Mouse (Mus musculus): Measurements from ENCODE around the gene Ift46.

Ift46 gene

DNA sequence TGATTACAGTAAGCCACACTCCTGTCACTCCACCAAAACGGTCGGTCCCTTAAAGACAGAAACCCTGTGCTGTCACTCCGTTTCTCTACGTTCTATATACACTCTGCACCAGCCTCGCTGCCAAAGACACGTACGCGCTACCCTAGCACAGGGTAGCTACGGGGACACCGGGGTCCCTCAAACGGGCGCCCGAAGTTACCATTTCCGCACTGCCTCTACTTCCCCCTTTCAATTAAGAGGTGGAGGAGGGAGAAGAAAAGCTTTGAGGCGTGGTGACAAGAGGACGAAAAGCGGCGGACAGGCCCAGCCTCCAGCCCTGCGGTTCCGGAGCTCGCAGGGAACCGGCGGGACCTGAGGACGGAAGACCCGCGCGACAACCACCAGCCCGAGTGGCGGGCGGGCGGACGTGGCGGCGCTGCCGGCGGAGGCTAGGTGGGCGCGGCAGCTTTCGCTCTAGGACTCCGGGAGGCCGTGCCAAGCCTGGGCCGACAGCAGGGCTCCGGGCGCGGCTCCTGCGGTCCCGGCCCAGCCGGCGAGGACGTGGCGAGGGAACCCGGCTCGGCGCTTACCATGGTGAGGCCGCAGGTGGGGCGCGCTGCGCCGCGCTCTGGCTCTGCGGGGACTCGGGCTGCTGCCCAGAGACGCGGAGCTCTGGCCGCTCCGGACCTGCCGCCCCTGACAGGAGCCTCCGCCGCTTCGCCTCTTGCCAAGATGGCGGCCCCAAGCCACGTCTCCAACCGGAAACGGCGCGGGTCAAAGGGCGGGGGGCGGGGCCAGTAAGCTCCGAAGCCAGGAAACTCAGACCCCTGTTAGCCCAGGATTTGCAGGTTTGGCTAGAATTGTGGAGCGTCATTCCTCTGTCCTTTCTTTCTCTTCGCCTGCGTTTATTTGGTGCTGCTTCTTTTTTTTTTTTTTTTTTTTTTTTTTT lies at the start of gene Ift46, which contains the start of gene Arcn1:
TSS of gene Ift46 (plus strand) at position 808 of the 928 bp plus-strand sequence.
TSS of gene Arcn1 (minus strand) at position 745 of the 928 bp plus-strand sequence.
- in situ Hi-C loops (cut with MboI, MseI) = no loop called here

DNA sequence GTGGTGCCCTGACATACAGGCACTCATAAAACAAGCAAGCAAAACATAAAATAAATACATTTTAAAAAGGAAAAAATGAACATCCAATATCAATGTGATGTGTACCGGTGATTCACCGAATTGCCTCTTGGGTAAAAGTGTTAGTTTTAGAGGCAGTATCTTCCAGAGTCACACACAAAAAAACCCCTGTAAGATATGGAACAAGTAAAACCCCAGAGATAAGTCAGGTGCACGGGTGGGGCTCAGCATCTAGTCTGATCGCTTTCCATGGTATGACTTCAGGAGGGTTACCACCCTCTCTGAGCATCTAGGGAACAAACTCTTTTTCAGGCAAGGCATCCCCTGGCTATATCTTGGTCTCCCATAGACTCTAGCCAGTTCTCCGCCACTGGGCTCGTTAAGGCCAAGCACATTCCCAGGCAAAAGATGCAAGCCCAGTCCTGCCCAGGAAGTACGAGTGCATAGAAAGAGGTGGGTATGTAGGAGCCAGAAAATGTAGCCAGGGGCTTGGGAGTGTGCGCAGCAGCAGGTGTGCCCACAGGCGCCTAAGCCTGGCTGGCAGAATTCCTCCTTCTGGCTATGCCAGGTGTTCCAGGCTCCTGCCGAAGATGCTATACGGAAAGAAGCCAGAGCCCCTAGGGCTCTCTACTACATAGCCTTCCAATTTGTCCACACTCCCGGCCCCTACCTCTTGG lies 48.6 kb upstream of the Ift46 start:
- in situ Hi-C loops (cut with MboI, MseI) = loop anchor here in 1 of 2 experiments (10.0 kb wide), 1 partner anchor 426 kb away; no protein-coding TSS in a partner anchor

DNA sequence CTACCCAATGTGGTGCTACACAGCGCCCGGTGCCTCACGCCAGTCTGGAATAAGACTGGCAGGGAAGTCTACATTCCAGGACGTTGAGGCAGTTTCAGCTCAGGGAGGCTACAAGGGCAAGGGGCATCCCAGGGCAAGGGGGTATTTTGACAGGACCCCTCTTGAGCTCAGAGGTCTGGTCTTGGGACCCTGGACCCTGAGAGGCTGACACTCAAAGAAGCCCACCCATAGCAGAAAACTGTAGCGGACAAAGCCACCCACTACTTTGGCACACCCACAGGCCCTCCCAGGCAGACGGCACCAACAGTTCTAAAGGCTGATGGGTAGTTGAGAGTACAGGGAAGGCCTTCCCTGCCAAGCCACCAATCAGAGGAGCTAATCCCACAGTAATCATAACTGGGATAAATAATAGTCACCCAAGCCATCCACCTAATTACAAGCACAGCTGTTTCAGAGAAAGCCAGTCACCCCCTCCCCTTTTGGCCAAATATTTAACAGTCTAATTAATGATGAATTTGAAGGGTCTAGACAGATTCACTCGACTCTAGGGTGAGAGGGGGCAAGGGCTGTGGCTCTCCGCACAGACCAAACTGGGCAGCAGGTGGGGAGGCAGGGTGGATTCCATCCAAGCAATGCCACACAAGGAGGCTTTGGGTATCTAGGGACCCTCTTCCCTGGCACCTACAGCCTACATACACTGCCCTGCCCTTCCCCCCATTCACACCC lies 47.9 kb upstream of the Ift46 start:
- in situ Hi-C loops (cut with MboI, MseI) = loop anchor here in 1 of 2 experiments (10.0 kb wide), 1 partner anchor 425 kb away; no protein-coding TSS in a partner anchor

DNA sequence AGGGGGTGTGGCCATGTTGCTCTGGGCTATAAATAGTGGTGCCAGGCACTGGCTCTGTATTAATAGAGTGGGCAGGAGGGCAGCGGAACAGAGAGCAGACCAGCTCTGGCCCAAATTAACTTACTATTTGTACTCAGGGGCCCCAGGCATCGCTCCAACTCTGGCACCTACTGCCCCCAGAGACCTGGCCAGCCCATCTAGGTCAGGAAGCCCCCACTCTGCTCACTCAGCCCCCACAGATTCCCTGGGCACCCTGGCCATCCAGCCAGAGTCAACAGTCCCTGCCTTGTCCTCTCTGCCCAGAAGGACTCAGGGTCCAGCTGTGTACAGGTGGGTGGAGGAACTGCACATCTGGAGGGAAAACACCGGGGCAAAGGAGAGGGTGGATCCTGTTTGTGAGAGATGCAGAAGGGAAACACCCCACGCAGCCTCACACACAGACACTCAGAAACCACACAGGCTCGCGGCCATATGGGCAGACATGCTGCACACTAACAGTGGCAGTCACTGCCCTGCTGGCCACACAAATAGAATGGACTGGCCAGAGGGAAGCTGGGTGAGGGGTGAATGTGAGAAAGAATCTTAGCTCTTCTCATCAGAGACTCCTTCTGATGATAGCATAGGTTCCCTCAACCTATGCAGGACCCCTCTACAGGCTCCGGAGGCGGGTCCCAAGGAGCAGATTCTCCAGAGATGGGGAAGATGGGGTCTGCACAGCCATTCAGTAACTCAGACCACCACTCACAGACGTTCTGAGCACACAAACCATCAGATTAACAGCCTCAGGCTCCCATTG lies 47.2 kb upstream of the Ift46 start:
- in situ Hi-C loops (cut with MboI, MseI) = no loop called here

DNA sequence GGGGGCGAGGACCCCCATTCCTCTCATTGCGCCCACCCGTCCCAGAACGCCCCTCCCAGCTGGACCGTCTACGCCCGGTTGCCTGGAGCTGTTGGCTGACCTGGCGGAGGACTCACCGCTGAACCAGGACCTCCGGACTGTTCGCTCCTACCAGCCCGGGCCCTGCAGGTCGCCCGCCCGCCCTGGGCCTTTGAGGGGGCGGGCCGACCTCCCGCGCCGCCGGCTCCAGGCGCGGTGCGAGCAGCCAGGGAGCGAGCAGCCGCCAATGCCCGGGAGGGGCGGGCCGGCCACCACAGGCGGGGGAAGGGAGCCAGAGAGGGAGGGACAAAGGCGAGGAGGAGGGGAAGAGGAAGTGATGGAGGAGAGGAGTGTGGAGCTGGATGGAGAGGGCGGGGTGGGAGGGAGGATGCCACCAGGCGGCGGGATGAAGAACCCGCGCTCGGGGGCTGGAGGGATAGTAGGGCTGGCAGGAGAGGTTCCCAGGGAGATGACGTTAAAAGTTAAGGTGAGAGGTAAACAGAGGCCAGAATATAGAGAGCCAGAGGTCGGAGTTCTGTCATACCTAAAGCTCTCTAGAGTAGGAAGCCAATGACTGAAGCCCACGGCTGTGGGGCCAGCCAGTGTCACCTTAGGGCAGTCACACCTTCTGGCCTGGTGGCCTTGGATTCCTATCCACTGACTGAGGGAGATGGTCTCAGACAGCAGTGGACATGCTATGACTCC lies 46.4 kb upstream of the Ift46 start:
- in situ Hi-C loops (cut with MboI, MseI) = no loop called here

DNA sequence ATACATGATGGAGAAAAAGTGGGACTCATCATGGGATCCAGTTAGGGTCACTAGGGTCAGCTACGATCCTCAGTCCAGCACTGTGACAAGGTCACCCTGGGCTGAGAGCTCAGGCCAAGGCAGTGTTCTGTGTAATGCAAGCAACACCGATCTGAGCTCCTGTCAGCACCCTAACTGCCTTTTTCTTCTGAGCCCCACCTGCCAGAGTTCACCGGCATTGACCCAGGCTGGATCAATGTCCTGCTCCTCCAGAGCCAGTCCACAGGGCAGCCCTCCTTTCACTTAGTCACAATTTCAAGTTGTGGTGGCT lies 45.9 kb upstream of the Ift46 start:
- in situ Hi-C loops (cut with MboI, MseI) = no loop called here

DNA sequence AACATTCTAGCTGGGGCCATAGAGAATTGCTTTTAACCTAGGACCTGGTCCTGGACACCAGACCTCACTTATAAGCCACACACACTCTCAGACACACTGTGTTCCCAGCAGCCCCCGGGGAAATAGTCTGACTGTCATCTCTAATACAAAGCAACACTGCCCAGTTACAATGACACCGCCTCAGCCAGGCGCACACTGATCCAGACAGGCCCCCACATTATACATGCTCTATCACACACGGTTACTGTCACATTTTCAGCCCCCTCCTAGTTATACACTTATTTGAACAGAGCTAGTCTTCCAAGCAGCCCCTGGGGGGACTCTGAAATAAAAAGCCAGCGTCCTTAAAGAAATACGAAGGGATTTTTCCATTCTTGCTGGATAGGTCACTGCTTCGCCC lies 45.1 kb upstream of the Ift46 start:
- in situ Hi-C loops (cut with MboI, MseI) = no loop called here

DNA sequence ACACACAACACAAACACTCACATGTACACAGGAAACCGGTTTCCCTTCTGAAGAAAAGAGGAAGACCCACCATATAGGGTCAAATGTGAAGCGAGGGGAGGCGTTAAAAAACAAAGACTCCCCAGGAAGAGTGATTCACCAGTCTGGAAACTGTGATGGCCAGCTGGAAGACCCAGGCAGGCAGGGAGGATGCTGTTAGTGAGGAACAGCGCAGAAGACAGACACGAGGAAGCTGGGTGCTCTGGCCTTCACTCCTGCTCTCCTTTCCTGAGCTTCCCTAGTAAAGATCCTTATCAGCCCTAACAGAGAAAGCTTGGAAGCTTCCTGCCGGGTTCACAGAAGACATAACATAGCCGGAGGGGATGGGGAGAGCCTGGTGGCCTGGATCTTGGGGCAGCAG lies 44.7 kb upstream of the Ift46 start:
- in situ Hi-C loops (cut with MboI, MseI) = no loop called here

DNA sequence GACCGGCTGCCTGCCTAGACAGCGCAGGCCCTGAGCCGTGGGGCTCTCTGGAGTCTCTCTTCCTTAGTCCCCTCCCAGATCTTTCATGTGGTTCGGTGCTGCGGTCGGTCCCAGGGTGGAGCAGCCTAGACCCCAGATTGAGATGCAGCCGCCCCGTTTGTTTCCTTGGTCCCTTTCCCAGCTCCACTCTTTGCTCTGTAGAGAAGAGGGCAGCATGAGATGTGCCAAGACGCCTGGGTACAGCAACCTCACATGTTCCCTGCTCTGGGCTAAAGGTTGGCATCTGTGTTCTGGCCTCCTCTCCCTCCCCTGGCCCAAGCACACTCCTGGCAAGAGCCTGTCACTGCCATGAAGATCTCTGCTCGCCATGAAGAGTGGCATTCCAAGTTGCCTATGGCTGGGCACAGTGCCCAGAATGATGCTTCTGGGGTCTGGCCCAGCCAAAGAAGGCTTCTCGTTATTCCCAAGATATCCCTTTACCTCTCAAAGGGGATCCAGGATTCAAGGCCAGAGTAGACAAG lies 44.1 kb upstream of the Ift46 start:
- in situ Hi-C loops (cut with MboI, MseI) = no loop called here

DNA sequence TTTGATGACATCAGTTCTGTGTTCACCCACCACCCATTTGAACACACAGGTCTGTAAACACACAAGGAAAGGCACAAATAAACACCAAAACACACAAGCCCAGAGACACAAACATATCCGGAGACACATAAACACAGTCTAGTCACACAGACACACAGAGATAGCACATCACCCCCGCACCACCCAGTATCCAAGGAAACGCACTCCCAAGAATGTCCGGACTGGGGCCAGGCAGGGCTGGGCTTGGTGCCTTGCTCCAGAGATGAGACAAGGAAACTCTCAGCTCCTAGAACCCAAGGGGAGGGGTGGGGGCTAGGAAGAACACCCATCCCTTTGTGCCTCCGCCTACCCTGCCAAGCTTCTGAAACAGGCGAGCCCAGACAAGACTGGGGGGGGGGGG lies 43.5 kb upstream of the Ift46 start:
- in situ Hi-C loops (cut with MboI, MseI) = no loop called here

DNA sequence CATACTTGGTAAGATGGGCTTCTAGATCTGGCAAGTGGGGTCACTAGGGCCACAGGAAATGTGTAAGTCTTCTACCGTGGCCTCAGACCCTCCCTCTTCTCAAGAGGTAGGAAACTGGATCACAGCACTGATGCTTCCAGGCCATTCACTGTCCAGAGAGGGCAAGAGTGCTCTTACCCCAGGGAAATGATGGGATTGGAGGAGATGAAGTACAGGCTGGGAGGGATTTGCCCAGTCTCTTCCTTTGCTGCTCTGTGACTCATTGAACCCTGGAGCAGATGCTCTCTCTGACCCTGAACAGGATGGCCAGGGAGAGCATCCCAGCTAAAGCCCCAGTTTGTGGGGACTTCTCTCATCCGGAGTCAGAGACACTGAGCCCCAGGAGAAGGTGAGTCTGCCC lies 43.0 kb upstream of the Ift46 start:
- in situ Hi-C loops (cut with MboI, MseI) = no loop called here

DNA sequence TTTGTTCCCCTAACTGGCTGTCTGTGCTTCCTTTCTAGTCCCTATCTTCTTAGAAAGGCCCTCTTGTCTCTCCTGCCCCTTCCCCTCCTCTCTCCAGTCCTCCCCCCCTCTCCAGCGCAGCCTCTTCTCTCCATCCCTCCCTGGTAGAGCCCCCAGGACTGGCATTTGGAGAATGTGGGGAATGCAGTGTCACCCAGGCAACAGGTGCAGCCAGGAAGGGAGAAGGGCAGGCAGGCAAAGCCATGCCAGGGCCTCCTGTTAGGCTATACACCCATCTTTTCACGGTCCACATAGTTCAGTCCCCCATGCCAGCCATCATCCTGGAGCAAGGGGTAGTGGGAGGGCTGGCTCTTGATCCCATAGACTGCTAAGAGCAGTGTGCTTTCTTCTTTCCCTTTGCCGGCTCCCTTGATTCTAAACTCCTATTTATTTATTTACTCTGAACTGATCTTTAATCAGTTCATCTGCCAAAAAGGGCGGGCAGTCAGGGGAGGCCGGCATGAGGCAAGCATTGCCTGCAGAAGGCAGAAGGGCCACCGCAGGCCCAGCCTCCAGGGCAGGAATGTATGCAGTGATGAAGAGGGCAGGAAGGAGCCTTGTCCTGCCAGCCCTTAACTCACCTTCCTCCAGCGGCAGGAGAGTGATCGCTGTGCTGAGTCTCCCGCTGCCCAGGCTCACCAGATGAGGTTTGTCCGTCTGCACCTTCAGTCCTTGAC lies 41.1 kb upstream of the Ift46 start:
- in situ Hi-C loops (cut with MboI, MseI) = no loop called here

DNA sequence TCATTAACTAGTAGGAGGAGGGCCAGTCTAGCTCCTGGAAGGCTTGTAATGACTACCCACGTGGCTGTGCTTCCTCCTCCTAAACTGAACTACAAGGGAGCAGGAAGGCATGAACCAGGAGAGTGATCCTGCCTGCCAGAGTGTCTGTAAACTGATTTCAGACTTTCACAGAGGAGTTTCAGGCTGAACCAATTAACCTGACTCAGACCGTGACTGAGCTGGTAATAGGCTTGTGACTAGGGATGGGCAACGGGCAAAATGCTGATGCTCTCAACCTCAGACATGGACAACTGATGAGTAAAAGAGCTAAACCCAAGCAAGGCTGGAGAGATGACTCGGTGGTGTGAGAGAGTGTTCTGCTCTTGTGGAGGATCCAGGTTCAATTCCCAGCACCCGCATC lies 40.3 kb upstream of the Ift46 start:
- in situ Hi-C loops (cut with MboI, MseI) = no loop called here

DNA sequence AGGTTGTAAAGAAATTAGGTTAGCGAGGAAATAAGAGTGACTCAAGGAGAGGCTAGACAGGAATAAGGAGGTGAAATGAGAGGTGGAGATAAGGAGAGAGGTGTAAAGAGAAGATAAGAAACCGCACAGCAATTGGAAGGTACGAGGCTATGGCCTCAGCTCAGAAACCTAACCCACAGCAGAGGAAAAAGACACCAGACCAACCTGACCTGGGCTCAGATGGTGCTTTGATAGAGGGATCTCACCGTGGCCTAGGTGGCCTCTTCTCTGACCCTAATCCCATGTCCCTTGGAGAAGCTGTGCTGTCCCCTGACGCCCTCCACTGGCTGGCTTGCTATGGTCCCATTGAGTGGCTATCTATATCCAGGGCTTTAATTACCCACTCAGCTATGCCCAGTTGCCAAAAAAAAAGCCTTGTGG lies 35.6 kb upstream of the Ift46 start:
- in situ Hi-C loops (cut with MboI, MseI) = no loop called here

DNA sequence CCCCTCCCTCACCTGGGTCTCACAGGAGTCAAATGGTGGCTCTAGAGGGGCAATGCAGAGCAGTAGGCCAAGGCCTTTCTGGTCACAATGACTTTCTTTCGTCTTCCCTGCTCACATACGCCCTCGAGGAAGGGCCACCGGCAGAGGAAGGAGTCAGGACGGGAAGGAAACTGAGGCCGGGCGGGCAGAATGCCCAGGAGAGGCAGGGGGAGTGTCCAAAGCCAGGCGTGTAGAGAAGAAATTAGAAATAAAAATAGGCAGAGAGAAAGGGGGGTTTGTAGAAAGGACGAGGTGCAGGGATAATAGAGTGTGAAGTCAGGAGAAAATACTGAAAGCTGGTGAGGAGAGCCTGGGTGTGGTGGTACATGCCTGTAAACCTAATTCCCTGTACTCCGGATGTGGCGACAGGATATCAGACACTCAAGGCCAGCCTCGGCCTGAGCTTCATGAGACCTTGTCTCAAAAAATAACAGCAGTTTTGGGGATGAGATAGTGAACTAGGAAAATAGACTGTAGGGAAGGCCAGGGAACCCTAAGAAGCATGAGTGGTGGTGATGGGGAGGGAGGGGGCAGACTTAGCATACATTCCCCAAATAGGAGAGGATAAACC lies 34.7 kb upstream of the Ift46 start:
- in situ Hi-C loops (cut with MboI, MseI) = no loop called here

DNA sequence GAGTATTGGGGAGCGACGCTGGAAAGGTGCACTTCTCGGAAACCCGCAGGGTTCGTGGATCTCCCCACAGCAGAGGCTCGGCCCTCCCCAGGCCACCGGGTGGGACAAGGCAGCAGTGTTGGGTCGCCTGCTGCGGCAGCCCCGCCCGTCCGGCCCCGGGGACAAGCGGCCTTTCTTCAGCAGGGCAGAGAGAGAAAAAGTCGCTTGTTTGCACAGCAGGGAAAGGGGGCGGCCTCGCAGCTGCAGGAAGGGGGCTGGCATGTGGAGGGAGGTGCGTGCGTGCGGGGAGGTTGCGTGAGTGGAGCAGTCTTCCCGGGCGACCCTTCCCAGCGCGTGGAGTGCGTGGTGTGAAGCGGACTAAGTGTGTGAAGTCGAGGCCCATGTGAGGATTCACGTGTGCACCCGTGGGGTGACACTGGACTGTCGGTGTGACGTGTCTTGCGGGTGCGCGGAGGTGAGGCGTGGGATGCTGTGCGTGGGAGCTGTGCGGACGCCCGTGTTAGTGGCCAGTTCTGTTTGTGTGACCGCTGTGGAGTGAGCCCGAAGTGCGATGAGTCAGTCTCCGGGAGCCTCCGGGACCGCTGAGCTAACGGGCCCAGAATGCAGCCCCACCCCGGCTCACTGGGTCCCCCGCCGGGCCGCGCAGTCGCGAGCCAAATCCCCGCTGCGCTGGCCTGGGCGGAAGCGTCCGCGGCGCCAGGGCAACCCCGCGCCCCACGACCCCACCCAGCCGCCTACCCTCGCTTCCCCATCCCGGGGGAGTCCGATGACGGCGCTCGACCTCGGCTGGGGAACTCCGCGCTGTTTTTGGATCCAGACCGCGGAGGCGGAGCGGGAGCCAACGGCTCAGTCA lies 33.8 kb upstream of the Ift46 start:
- in situ Hi-C loops (cut with MboI, MseI) = no loop called here

DNA sequence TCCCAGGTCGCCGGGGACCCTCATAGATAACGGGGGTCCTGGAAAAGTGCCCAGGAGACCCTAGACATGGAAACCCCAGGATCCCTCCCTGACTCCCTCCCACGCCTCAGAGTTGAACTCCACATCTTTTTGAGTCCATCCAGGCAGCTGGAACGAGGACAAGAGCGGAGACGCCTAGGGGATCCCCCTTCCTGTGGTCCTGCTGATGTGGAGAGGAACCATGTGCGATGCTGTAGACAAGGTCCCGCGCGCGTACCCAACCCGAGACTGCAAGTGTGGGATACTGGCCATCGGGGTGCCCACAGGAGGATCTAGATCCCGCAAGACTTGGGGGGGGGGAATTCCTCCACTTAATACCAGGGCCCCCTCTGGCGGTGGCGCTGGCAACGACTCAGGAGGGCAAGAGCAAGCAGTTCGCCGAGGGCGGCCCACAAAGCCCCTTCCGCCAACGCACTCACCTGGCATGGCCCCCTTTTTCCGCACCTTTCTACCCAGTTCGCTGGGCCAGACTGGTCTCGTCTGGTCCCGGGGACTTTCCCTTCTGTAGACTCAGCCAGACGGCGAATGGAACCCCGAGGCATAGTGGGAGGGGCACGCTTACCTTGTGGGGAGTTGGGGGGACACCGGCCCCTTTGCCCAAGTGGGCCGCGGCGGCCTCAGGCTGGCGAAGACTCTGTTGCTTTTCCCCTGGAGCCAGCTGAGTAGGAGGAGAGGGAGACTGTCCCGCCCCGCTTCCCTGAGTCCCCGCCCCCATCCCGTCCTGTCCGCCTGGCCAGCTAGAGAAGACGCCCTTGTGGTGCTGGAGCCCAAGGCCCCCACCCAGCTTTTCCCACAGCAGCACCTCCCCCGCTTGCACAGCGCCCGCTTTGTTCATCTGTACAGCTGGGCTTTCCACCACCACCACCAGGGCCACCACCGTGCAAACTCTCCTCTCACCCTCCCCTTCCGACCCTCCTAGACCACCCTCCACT lies 32.9 kb upstream of the Ift46 start, which contains the start of gene Phldb1:
TSS of gene Phldb1 (minus strand) at position 675 of the 971 bp plus-strand sequence.
- in situ Hi-C loops (cut with MboI, MseI) = no loop called here
